Mouse (Mus musculus) ES-Bruce4 (cell line): Measurements from ENCODE around the gene Krtcap2.

Experiments used
- CTCF ChIP-seq: IDR thresholded peaks from one replicate; pipeline ENCODE4 v1.8.1; 2011; ENCODE audit warnings: low read depth, low read length
- EP300 ChIP-seq: IDR thresholded peaks from 2 replicates; pipeline ENCODE4 v1.6.1; 2011; ENCODE audit warnings: low read depth, low read length; ENCODE audit not compliant: insufficient read depth
- POLR2A ChIP-seq: IDR thresholded peaks from one replicate; pipeline ENCODE4 v1.8.1; 2011; ENCODE audit warnings: low read length; ENCODE audit not compliant: insufficient read depth

GRCm38 (mm10) chr3:89282291-89282643, 36.5 kb downstream of the Krtcap2 start:
- TF ChIP-seq CTCF (no peak), POLR2A (no peak), EP300 (no peak)
